Mouse (Mus musculus) erythroblast, embryonic 14.5 days (primary cell): Measurements from ENCODE around the gene Asb15. TPM values are rescaled to one million over a fixed set of nuclear protein-coding genes. Genes with fewer than 3 reads are reported as not detected.
A peak's percentile ranks its signal among the peaks of the same experiment; 100 is the strongest.

Source experiments
- H3K27me3 ChIP-seq: 2 replicates; pipeline ENCODE4 v1.6.1; 2012; ENCODE audit warnings: inconsistent platforms; ENCODE audit not compliant: control insufficient read depth
- H3K36me3 ChIP-seq: 2 replicates; pipeline ENCODE4 v1.6.1; 2012; ENCODE audit warnings: mild to moderate bottlenecking, inconsistent platforms; ENCODE audit not compliant: control insufficient read depth
- H3K4me1 ChIP-seq: 2 replicates; pipeline ENCODE4 v1.6.1; 2012; ENCODE audit warnings: inconsistent platforms; ENCODE audit not compliant: control insufficient read depth
- H3K4me3 ChIP-seq: replicated peaks from 2 replicates; pipeline ENCODE3; 2012; ENCODE audit warnings: moderate library complexity, mild to moderate bottlenecking, inconsistent platforms
- H3K9me3 ChIP-seq: 2 replicates; pipeline ENCODE4 v1.6.1; 2012; ENCODE audit warnings: low read length, inconsistent platforms, mixed read lengths; ENCODE audit not compliant: control insufficient read depth
- GATA1 ChIP-seq: IDR thresholded peaks from 2 replicates; pipeline ENCODE4 v1.6.1; 2012; ENCODE audit warnings: low read length, inconsistent platforms, mixed read lengths
- TAL1 ChIP-seq: IDR thresholded peaks from 3 replicates; pipeline ENCODE4 v1.6.1; 2012; ENCODE audit warnings: low read length, inconsistent platforms, mixed read lengths
- polyA plus RNA-seq: library from polyadenylated mRNA; stranded (reverse); fragments of >175 nt; gene quantifications from 2 replicates; pipeline ENCODE4 v1.2.3, GENCODE M21; 2012

Gene Asb15
- not detected in 2 replicates for polyA plus RNA-seq

- Histone ChIP-seq H3K4me1 (peaks cover 33% of the 10 kb centered on the region), H3K36me3 (peaks cover 16% of the 10 kb centered on the region), H3K9me3 (no peaks in the 10 kb centered on the region), H3K4me3 (peak within 1 kb of the TSS; percentile 90), H3K27me3 (no peaks in the 10 kb centered on the region)
- no peak for TF ChIP-seq GATA1
- no peak for TF ChIP-seq TAL1
Measured at GRCm38 (mm10) chr6:24528064-24528243, at the start of gene Asb15. Gene Asb15 (plus strand): TSS chr6:24528144.

DNA sequence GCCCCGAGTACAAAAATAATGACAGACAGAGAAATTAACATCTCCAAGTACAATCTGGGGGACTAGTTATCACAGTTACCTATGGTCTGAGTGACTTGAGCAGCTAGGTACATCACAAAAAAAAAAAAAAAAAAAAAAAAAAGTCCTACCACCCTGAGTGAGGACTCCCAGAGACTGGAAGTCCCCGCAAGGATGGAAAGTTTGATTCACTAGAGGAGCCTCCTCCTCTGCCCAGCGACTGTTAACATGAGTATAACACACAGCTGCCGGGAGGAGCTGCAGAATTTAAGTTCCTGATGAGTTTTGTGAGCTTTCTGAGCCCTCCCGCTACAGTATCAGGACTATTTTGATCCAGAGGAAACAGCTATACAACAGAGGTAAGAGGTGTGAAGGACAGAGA lies 41.4 kb upstream of the Asb15 start:
- TF ChIP-seq GATA1, result no peak
- TF ChIP-seq TAL1, result no peak
- Histone ChIP-seq H3K9me3 (no peaks in the 10 kb centered on the region), H3K4me3 (no peak overlapping the region), H3K36me3 (no peaks in the 10 kb centered on the region), H3K4me1 (no peaks in the 10 kb centered on the region), H3K27me3 (no peaks in the 10 kb centered on the region)

- Histone ChIP-seq H3K4me1 (no peaks in the 10 kb centered on the region), H3K4me3 (no peak overlapping the region), H3K9me3 (no peaks in the 10 kb centered on the region), H3K27me3 (no peaks in the 10 kb centered on the region), H3K36me3 (no peaks in the 10 kb centered on the region)
- TF ChIP-seq TAL1 (no peak), GATA1 (no peak)
Measured at GRCm38 (mm10) chr6:24490341-24490740, 37.6 kb upstream of the Asb15 start.

DNA sequence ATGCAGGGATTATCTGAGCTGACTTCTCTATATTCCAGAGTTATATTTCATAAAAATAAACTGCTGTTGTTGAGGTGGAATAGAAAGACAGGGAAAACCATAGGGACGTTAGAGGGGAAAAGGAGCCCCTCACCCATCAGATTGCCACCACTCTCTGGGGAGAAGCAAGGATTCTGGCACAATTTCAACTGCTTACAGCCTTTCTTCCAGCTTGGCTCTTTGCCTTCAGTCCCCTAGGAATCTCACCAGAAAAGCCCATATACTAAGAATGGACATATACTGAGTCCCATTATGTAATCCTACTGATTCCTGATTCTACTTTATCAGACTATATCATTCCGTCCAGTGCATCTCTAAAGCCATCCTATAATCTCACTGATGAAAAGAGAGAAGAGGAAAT lies 23.8 kb upstream of the Asb15 start:
- no peak overlapping the region for H3K4me3 ChIP-seq
- no peaks in the 10 kb centered on the region for H3K36me3 ChIP-seq
- no peak for TF ChIP-seq TAL1
- TF ChIP-seq GATA1, result no peak
- H3K9me3 ChIP-seq, result no peaks in the 10 kb centered on the region
- no peaks in the 10 kb centered on the region for H3K27me3 ChIP-seq
- no peaks in the 10 kb centered on the region for H3K4me1 ChIP-seq

DNA sequence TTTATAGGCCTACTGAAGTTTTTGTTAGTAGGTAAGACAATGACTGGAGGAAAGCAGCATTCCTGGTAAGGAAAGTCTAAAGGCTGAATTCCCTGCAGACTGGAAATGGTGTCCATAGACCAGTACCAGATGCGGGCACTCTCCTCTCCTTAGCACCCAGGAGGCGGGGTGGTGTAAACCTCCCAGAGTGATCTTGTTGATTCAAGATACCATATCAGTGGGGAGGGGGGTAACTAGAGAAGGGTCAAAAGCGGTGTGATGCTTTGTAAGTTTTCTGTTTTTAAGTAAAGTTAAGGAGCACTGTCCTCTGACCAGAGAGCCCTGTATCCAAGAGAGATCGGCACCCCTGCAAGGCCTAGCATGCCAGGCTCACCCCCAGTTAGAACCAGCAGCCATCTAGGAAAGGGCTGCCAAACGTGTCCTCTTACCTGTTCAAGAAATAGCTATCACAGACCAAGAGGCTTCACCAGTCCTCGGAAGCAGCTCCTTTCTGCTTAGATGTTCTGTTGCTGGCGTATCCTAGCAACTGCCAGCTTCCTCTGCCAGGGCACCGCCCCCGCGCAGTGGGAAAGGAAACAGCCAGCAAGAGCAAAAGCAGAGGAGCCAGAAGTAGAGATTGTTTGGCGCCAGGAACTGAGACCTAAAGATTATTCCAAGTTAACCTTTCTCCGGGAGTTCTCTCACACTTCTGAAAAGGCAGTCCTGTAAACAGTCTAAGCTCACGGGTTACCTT lies 13.2 kb upstream of the Asb15 start, which contains the start of gene Iqub:
Gene Iqub, minus strand, starts transcription at position 516 of the 733 bp plus-strand sequence.
- no peaks in the 10 kb centered on the region for H3K9me3 ChIP-seq
- no peaks in the 10 kb centered on the region for H3K27me3 ChIP-seq
- H3K36me3 ChIP-seq, result peaks cover 18% of the 10 kb centered on the region
- TF ChIP-seq GATA1, result no peak
- TF ChIP-seq TAL1, result no peak
- no peak within 1 kb of the TSS for H3K4me3 ChIP-seq
- no peaks in the 10 kb centered on the region for H3K4me1 ChIP-seq

DNA sequence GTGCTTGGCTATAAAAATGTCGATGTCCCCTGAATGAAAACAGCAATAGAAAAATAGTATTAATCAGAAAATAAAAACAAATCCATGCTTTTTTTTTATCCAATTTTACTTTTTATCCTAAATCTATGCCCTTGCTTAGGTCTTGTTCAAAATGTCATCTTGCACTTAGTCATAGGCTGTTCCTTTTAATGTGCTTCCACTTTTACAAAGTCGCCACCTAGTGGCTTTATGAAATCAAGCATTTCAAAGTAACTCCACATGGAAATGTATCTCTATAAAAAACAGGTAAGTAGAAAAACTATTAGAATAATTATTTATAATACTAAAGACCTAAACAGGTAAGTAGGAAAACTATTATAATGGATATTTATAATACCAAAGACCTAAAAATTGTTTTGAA lies 11.7 kb upstream of the Asb15 start:
- Histone ChIP-seq H3K4me3 (no peak overlapping the region), H3K4me1 (no peaks in the 10 kb centered on the region), H3K27me3 (no peaks in the 10 kb centered on the region), H3K9me3 (no peaks in the 10 kb centered on the region), H3K36me3 (peaks cover 30% of the 10 kb centered on the region)
- TF ChIP-seq TAL1 (no peak), GATA1 (no peak)

GRCm38 (mm10) chr6:24525705-24526104 lies 2.2 kb upstream of the Asb15 start:
- Histone ChIP-seq H3K4me3 (peak overlapping the region; percentile 90), H3K9me3 (no peaks in the 10 kb centered on the region), H3K36me3 (peaks cover 36% of the 10 kb centered on the region), H3K4me1 (peaks cover 33% of the 10 kb centered on the region), H3K27me3 (no peaks in the 10 kb centered on the region)
- TF ChIP-seq TAL1, result no peak
- TF ChIP-seq GATA1, result no peak

DNA sequence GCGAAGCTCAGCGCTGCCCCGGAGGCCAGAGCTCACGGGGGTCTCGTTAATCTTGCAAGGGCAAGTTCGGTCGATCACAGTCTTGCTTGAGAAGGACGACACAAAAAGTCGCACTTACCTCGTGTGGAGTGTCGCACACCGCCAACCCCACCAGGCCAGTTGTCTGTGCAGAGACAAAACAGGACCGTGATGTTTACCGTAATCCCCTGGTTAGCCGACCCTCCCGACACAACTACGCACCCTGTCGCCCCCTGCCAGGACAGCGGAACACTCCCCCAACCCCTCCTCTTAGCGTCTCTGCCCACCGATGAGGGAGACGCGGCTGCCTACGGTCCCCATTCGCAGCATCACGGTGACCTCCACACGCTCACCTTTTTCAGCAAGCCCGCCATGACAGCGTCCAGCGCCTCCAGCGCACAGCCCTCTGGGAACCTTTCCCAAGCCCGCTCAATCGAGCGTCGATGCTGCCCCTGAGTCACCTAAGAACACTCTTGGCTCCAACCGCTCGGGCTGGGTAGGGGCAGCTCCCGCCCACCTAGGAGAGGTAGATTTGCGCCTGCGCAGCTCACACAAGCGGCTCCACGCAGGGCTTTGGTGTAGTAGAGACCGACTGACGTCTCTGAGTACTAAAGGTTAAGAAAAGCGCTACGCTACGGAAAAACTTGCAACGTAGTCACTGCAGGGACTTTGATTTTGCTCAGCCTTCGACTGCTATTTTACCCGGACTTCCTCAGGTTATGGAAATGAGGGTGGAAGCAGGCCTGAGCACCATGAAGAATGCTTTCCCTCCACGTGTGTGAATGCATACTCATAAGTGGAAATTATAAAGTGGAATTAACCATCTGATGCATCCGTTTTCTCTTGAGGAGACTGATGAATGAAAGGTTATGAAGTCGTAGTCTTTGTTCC lies 535 bp upstream of the Asb15 start, which contains the start of gene Ndufa5:
Gene Ndufa5, minus strand, starts transcription at position 859 of the 909 bp plus-strand sequence.
- Histone ChIP-seq H3K4me3 (peak within 1 kb of the TSS; percentile 90), H3K4me1 (peaks cover 33% of the 10 kb centered on the region), H3K9me3 (no peaks in the 10 kb centered on the region), H3K27me3 (no peaks in the 10 kb centered on the region), H3K36me3 (peaks cover 19% of the 10 kb centered on the region)
- TF ChIP-seq GATA1 (no peak), TAL1 (no peak)

DNA sequence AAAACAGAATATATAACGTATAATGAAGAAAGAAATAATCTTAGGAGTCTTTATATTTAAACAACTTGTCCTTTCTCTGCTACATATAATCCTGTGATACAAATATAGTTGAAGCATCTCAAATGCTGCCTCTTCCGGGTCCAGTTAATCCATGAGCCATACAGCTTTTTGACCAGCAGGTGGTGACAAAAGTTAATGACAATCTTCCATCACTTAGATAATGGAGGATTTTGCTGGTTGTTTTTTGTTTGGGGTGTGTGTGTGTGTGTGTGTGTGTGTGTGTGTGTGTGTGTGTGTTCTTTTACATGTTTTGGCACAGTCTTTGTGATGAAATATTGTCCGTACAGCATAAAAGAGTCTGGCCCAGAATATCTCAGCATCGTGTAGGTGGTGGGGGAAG lies 2.2 kb downstream of the Asb15 start:
- H3K4me3 ChIP-seq, result no peak overlapping the region
- no peaks in the 10 kb centered on the region for H3K27me3 ChIP-seq
- no peaks in the 10 kb centered on the region for H3K9me3 ChIP-seq
- TF ChIP-seq GATA1 (no peak), TAL1 (no peak)
- peaks cover 33% of the 10 kb centered on the region for H3K4me1 ChIP-seq
- peaks cover 1% of the 10 kb centered on the region for H3K36me3 ChIP-seq
